Mouse (Mus musculus) embryonic facial prominence, embryonic 15.5 days (tissue): ENCODE measurements around the gene Abcb8. TPM values are rescaled to one million over a fixed set of nuclear protein-coding genes. Genes with fewer than 3 reads are reported as not detected.

ENCODE experiments used
- polyA plus RNA-seq: library from polyadenylated mRNA; unstranded; fragments of >200 nt; fragmentation: Nextera tagmentation; extraction: Ambion mirVana; gene quantifications from 2 replicates; pipeline ENCODE4 v1.2.1, GENCODE M21; 2015

Gene Abcb8
- polyA plus RNA-seq, 1 experiment from 2014 or later: 47.0 TPM

Other genes with a start within 250 kb of the Abcb8 start
- gene Nupl2, start 228.7 kb upstream of the Abcb8 start, polyA plus RNA-seq: 13.3 and 15.7 TPM in 2 replicates
- gene Kcnh2, start 42.1 kb upstream of the Abcb8 start, polyA plus RNA-seq: 4.8 and 5.1 TPM in 2 replicates
- 6.5 and 6.9 TPM in 2 replicates for gene Nos3, start 28.9 kb upstream of the Abcb8 start, polyA plus RNA-seq
- 3.9 and 4.7 TPM in 2 replicates for gene Atg9b, start 1.5 kb upstream of the Abcb8 start, polyA plus RNA-seq
- gene Asic3, start 19.7 kb downstream of the Abcb8 start, polyA plus RNA-seq: 0.95 and 1.6 TPM in 2 replicates
- gene Cdk5, start 29.9 kb downstream of the Abcb8 start, polyA plus RNA-seq: 52.9 and 54.1 TPM in 2 replicates
- gene Slc4a2, start 30.2 kb downstream of the Abcb8 start, polyA plus RNA-seq: 37.6 and 38.9 TPM in 2 replicates
- 123 and 135 TPM in 2 replicates for gene Fastk, start 51.6 kb downstream of the Abcb8 start, polyA plus RNA-seq
- gene Tmub1, start 54.2 kb downstream of the Abcb8 start, polyA plus RNA-seq: 20.5 and 21.4 TPM in 2 replicates
- gene Agap3, start 58.5 kb downstream of the Abcb8 start, polyA plus RNA-seq: 45.0 and 49.9 TPM in 2 replicates
- 0.07 TPM in 1 of 2 replicates, not detected in the other for gene Gbx1, start 133.5 kb downstream of the Abcb8 start, polyA plus RNA-seq
- gene Asb10, start 147.3 kb downstream of the Abcb8 start, polyA plus RNA-seq: 1.1 and 1.2 TPM in 2 replicates
- 0.07 TPM in 1 of 2 replicates, not detected in the other for gene 4931409K22Rik, start 163.1 kb downstream of the Abcb8 start, polyA plus RNA-seq
- gene Abcf2, start 183.8 kb downstream of the Abcb8 start, polyA plus RNA-seq: 93.7 and 100 TPM in 2 replicates
- 30.3 and 33.1 TPM in 2 replicates for gene Chpf2, start 193.1 kb downstream of the Abcb8 start, polyA plus RNA-seq
- 39.7 and 42.4 TPM in 2 replicates for gene Smarcd3, start 230.7 kb downstream of the Abcb8 start, polyA plus RNA-seq